Mouse (Mus musculus) ES-E14 (cell line): ENCODE data around the gene Parp11.

Source experiments
- CHD2 ChIP-seq: IDR thresholded peaks from 2 replicates; pipeline ENCODE4 v1.6.1; 2014; ENCODE audit warnings: mild to moderate bottlenecking, low read depth, low read length, inconsistent platforms
- ZC3H11A ChIP-seq: IDR thresholded peaks from 2 replicates; pipeline ENCODE4 v1.6.1; 2012; ENCODE audit warnings: low read depth, mild to moderate bottlenecking, inconsistent platforms, low read length, borderline replicate concordance

GRCm38 (mm10) chr6:127532304-127532703 lies 85.7 kb downstream of the Parp11 start:
- no peak for TF ChIP-seq ZC3H11A
- TF ChIP-seq CHD2: no peak
